Mouse (Mus musculus) myocyte (in vitro differentiated cells): ENCODE measurements around the gene Hpdl.

Experiments used
- CEBPB ChIP-seq: IDR thresholded peaks from 2 replicates; pipeline ENCODE4 v1.6.1; 2011; ENCODE audit warnings: mild to moderate bottlenecking, moderate library complexity; ENCODE audit not compliant: poor library complexity, insufficient read depth, severe bottlenecking
- MYOG ChIP-seq, 3 experiments: IDR thresholded peaks; one replicate each; pipeline ENCODE4 v1.6.1; 2011; ENCODE audit warnings: control low read depth in 2 of 3, low read depth in 2 of 3, mild to moderate bottlenecking in 2 of 3; ENCODE audit not compliant: insufficient read length in 2 of 3, control insufficient read depth in 1 of 3, insufficient read depth in 1 of 3
- POLR2A ChIP-seq: IDR thresholded peaks from one replicate; pipeline ENCODE4 v1.6.1; 2011; ENCODE audit warnings: low read depth, mild to moderate bottlenecking, control low read depth, moderate library complexity; ENCODE audit not compliant: insufficient read length
- TCF12 ChIP-seq: IDR thresholded peaks from one replicate; pipeline ENCODE4 v1.6.1; 2011; ENCODE audit warnings: mild to moderate bottlenecking, control low read depth; ENCODE audit not compliant: poor library complexity, insufficient read depth, severe bottlenecking

DNA sequence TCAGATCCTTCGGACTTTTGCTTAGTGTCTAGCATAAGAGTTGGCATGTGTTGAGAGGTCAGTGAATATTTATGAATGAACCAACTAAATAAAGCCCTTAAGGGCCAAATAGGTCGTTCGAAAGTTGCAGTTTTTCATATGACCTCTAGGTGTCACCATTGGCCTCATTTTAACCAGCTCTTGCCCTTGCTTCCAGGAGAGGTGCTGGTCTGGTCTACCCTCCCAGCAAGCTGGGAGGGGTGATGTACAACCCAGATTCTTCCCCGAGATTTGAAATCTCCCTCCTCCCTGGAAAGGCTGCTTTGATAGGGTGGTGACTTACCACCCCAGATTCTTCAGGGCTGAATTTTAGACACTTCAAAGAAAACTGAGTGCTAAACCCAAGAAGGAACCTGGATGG is 6.3 kb upstream of the Hpdl start:
- no peak for TF ChIP-seq CEBPB
- no peak for TF ChIP-seq MYOG (IDR thresholded peaks at IDR 0.05; ENCODE audit: control insufficient read depth in 1 of 3, insufficient read depth in 1 of 3, insufficient read length in 2 of 3, low read depth in 2 of 3)
- TF ChIP-seq POLR2A = no peak
- no peak for TF ChIP-seq TCF12
